Mouse (Mus musculus) intestine, embryonic 15.5 days (tissue): ENCODE measurements around the gene Usp30. TPM values are rescaled to one million over a fixed set of nuclear protein-coding genes. Genes with fewer than 3 reads are reported as not detected.
A peak's percentile ranks its signal among the peaks of the same experiment; 100 is the strongest.

Experiments used
- ATAC-seq: fragments of 200-750 bp; cut with Nextera tagmentation; 2 replicates; pipeline ENCODE4 v1.8.0; 2017; ENCODE audit warnings: moderate TSS enrichment, moderate library complexity
- H3K27ac ChIP-seq: fragments of 300-500 bp; sonication (generic); 2 replicates; pipeline ENCODE4 v1.5.1; 2015; ENCODE audit warnings: mild to moderate bottlenecking, inconsistent platforms
- H3K27me3 ChIP-seq: fragments of 300-500 bp; sonication (generic); replicated peaks from 2 replicates; pipeline ENCODE4 v1.6.1; 2015; ENCODE audit warnings: inconsistent platforms
- H3K36me3 ChIP-seq: fragments of 300-500 bp; sonication (generic); 2 replicates; pipeline ENCODE4 v1.6.1; 2015; ENCODE audit warnings: inconsistent platforms
- H3K4me1 ChIP-seq: fragments of 300-500 bp; sonication (generic); replicated peaks from 2 replicates; pipeline ENCODE4 v1.6.1; 2015; ENCODE audit warnings: inconsistent platforms
- H3K4me2 ChIP-seq: fragments of 300-500 bp; sonication (generic); replicated peaks from 2 replicates; pipeline ENCODE4 v1.6.1; 2015; ENCODE audit warnings: mild to moderate bottlenecking, inconsistent platforms
- H3K4me3 ChIP-seq: fragments of 300-500 bp; sonication (generic); replicated peaks from 2 replicates; pipeline ENCODE4 v1.5.1; 2015; ENCODE audit warnings: inconsistent platforms
- H3K9ac ChIP-seq: fragments of 300-500 bp; sonication (generic); 2 replicates; pipeline ENCODE4 v1.6.1; 2015; ENCODE audit warnings: inconsistent platforms
- H3K9me3 ChIP-seq: fragments of 300-500 bp; sonication (generic); 2 replicates; pipeline ENCODE4 v1.6.1; 2016; ENCODE audit warnings: inconsistent platforms
- WGBS: fragments of 180-500 bp; shearing (Covaris S2); methylation state at CpG from one replicate; pipeline ENCODE4 v1.1.7; 2015; 5-methylcytosine and 5-hydroxymethylcytosine counted together
- polyA plus RNA-seq: library from polyadenylated mRNA; unstranded; fragments of >200 nt; fragmentation: Nextera tagmentation; extraction: Ambion mirVana; gene quantifications from 2 replicates; pipeline ENCODE4 v1.2.1, GENCODE M21; 2015

Gene Usp30
- polyA plus RNA-seq, 1 experiment from 2014 or later, result 10.5 TPM

DNA sequence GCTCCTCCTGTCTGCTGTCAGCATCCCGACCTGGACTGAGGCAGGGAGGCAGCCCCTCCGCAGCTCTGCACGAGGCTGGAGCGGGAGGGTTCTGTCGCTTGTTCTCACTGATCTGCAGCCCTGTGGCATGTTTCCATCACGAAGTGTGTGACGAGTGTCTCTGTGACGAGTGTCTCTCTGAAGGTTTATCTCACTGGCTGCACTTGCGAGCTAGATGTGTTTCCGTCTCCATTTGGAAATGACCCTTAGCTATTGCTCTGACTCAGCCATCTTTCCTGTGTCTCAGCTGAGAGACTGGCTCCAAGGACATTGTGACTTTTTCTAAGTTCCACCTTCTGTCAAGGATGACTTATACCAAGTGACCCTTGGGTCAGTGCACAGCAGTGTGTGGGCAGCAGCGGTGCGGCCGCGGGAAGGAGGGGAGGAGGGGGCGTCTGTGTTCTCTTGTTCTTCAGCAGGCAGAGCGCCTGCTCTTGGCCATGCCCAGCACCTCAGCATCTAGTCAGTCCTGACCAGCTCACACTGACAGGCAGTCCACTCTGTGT is 41.2 kb downstream of the Usp30 start:
- H3K9ac ChIP-seq, result no peak overlapping the region
- H3K27me3 ChIP-seq, result no peaks in the 10 kb centered on the region
- no peak overlapping the region for H3K27ac ChIP-seq
- H3K36me3 ChIP-seq, result peaks cover 43% of the 10 kb centered on the region
- no peak overlapping the region for H3K4me2 ChIP-seq
- WGBS, result 82% methylated on average over 16 of the region's 16 CpGs
- no peaks in the 10 kb centered on the region for H3K9me3 ChIP-seq
- no peak overlapping the region for H3K4me3 ChIP-seq
- ATAC-seq, result no peak
- H3K4me1 ChIP-seq, result 0 out of 2 replicates have a peak, but pooled peaks cover 3% of the 10 kb centered on the region

GRCm38 (mm10) chr5:114113334-114113733 is 48.1 kb downstream of the Usp30 start:
- H3K27me3 ChIP-seq, result no peaks in the 10 kb centered on the region
- 82% methylated on average over 6 of the region's 6 CpGs for WGBS
- H3K9ac ChIP-seq, result no peak overlapping the region
- no peaks in the 10 kb centered on the region for H3K4me1 ChIP-seq
- no peak overlapping the region for H3K4me3 ChIP-seq
- peaks cover 40% of the 10 kb centered on the region for H3K36me3 ChIP-seq
- no peak for ATAC-seq
- H3K27ac ChIP-seq, result no peak overlapping the region
- no peaks in the 10 kb centered on the region for H3K9me3 ChIP-seq
- no peak overlapping the region for H3K4me2 ChIP-seq

DNA sequence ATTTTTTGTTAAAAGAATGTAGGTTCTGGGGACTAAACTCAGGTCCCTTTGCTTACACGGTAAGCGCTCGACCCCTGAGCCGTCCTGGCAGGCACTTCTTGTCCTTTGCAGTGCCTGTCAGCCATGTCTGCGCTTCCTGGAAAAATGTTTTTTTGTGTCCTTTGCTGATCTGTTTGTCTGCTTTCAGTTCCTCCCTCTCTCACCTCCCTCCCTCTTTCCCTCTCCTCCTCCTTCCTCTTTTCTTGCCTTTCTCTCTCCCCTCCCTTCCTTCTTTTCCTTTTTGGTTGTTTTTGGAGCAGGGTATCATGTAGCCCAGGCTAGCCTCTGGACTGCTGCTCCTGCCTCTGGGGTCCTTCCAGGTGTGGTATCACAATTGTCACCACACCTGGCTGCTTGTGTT is 49.8 kb downstream of the Usp30 start:
- Histone ChIP-seq H3K4me2 (no peak overlapping the region), H3K9me3 (no peaks in the 10 kb centered on the region), H3K4me1 (no peaks in the 10 kb centered on the region), H3K27me3 (no peaks in the 10 kb centered on the region), H3K4me3 (no peak overlapping the region), H3K9ac (no peak overlapping the region), H3K36me3 (peaks cover 29% of the 10 kb centered on the region), H3K27ac (no peak overlapping the region)
- 90% methylated on average over 5 of the region's 5 CpGs for WGBS
- no peak for ATAC-seq

- H3K27me3 ChIP-seq, result no peaks in the 10 kb centered on the region
- H3K4me1 ChIP-seq, result no peaks in the 10 kb centered on the region
- H3K36me3 ChIP-seq, result peaks cover 31% of the 10 kb centered on the region
- H3K27ac ChIP-seq, result no peak overlapping the region
- H3K4me2 ChIP-seq, result no peak overlapping the region
- H3K9ac ChIP-seq, result no peak overlapping the region
- no peak for ATAC-seq
- WGBS, result 79% methylated on average over 7 of the region's 7 CpGs
- H3K4me3 ChIP-seq, result no peak overlapping the region
- H3K9me3 ChIP-seq, result no peaks in the 10 kb centered on the region
These were observed 51.3 kb downstream of the Usp30 start for GRCm38 (mm10) chr5:114116586-114116985.

DNA sequence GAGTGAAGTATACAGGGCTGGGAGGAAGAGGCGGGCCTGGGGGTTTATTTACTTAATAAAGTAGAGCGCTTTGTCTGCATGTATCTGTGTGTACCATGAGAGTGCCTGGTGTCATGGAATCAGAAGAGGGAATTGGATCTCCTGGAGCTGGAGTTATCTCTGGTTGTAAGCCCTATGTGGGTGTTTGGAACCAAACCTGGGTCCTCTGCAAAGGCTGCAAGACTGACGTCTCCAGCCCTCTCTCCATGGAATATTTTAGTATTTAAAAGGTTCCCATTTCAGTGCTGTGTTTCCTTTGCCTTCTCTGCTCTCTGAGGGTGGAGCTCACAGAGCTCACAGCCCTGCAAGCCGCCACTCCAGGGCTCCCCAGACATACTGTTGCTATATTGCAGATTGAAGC is 54.5 kb downstream of the Usp30 start:
- no peak for ATAC-seq
- Histone ChIP-seq H3K27ac (no peak overlapping the region), H3K9ac (no peak overlapping the region), H3K9me3 (no peaks in the 10 kb centered on the region), H3K4me1 (no peaks in the 10 kb centered on the region), H3K4me3 (no peak overlapping the region), H3K4me2 (no peak overlapping the region), H3K27me3 (no peaks in the 10 kb centered on the region), H3K36me3 (peaks cover 45% of the 10 kb centered on the region)
- WGBS, result 86% methylated on average over 4 of the region's 4 CpGs

DNA sequence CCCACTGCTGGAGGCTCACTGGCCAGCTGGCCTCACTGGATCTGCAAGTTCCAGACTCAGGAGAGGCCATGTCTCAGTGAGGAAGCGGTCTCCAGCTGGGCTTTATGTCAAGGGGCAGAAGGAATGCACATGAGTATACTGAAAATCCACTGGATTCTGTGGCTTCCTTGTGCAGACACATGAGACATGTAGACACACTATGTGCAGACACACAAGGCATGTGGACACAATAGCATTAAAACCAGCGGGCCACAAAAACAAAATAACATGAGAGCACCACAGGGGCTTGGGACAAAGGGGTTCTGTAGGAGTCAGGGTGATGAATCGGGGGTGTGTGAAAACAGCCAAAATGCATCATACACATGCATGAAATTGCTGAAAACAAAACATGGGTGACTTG is 60.7 kb downstream of the Usp30 start:
- H3K36me3 ChIP-seq, result peaks cover 27% of the 10 kb centered on the region
- H3K4me1 ChIP-seq, result peaks cover 12% of the 10 kb centered on the region; the same call in 1 of the 2 replicates
- no peaks in the 10 kb centered on the region for H3K27me3 ChIP-seq
- no peak overlapping the region for H3K27ac ChIP-seq
- H3K4me3 ChIP-seq, result no peak overlapping the region
- no peak for ATAC-seq
- no peaks in the 10 kb centered on the region for H3K9me3 ChIP-seq
- H3K4me2 ChIP-seq, result no peak overlapping the region
- no peak overlapping the region for H3K9ac ChIP-seq
- WGBS, result 90% methylated on average over 3 of the region's 3 CpGs

DNA sequence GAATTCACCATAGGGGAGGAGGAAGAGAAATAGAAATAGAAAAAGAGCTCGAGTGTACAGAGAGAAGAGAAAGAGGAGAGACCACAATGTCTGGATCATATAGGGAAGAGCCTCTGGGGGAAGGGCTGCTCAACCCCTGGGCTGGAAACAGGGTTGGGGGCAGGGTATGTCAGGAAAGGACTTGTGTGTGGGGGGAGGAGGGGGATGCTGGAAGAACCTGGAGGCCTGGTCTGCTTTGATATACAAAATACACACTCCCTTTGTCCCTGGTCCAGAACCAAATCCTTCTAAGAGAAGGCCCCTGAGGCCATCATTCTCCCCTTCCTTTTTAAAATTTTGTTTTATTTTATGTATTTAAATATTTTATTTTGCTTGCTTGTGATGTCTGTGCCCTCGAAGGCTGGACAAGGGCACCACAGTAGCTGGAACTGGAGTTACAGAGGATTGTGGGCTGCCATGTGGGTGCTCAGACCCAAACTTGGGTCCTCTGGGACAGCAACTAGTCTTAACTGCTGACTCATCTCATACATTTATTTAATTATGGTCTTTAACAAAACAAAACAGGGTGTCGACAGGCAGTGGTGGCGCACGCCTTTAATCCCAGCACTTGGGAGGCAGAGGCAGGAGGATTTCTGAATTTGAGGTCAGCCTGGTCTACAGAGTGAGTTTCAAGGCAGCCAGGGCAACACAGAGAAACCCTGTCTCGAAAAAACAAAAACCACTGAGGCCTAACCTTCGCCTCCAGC is 61.4 kb downstream of the Usp30 start:
- peaks cover 16% of the 10 kb centered on the region; the same call in 1 of the 2 replicates for H3K4me1 ChIP-seq
- peak overlapping the region; percentile 98 for H3K4me2 ChIP-seq
- H3K9me3 ChIP-seq, result no peaks in the 10 kb centered on the region
- WGBS, result 85% methylated on average over 7 of the region's 7 CpGs
- H3K36me3 ChIP-seq, result peaks cover 21% of the 10 kb centered on the region
- H3K27ac ChIP-seq, result no peak overlapping the region
- no peak overlapping the region for H3K4me3 ChIP-seq
- ATAC-seq, result no peak
- no peaks in the 10 kb centered on the region for H3K27me3 ChIP-seq
- H3K9ac ChIP-seq, result 0 out of 2 replicates have a peak overlapping the region, but pooled peaks have one; percentile 78

DNA sequence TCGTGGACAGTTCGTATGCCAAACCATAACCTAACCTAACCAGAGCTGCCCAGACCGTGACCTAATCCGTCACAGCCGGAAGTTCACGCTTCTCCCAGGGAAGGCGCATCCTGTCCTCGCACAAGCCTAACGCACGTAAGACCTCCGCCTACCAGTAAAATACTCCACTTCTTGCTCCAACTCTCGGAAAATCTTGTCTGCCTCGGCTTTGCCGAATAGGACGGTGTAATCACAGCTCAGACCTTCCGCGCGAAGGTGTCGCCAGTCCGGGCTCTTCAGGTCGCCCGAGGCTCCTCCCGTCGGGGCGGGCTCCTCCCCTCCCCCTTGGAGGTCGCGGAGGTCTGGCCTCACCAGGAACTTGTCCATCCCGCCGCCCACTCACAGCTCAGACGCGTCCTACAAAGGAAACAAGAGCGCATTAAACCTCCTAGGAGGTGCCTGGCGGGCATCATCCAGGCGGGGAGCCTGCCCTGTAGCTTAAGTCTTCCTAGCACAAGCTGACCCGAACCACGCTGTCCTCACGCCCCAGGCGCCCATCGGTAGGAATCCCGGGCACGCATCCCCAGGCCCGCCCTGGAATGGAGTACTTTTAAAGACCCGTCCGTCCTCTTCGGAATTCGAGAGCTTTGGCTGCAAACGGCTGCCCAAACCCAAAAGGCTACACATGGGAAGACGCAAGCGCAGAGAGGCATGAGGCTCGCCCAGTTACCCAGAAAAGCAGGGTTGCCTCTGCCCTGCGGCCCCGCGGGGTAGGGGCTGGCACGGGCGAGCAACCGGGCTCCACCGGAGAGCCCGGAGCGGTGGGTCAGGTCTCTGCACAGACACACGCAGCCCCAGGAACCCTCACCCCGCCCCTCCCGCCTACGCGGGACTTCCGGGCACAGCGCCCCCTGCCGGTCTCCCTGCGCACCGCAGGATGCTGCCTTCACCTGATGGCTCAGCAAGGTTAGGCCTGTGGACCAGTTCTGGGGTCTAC is 62.4 kb downstream of the Usp30 start, which contains the start of gene Alkbh2:
Gene Alkbh2 (minus strand): TSS at position 845 of the 976 bp plus-strand sequence.
- H3K4me1 ChIP-seq, result peaks cover 22% of the 10 kb centered on the region; the same call in 1 of the 2 replicates
- peak; percentile 29 for ATAC-seq
- no peaks in the 10 kb centered on the region for H3K27me3 ChIP-seq
- WGBS, result under 1% methylated on average over 69 of the region's 69 CpGs
- H3K36me3 ChIP-seq, result peaks cover 13% of the 10 kb centered on the region; the same call in 1 of the 2 replicates
- H3K27ac ChIP-seq, result peak within 1 kb of the TSS; percentile 94
- H3K4me3 ChIP-seq, result peak within 1 kb of the TSS; percentile 75
- no peaks in the 10 kb centered on the region for H3K9me3 ChIP-seq
- H3K4me2 ChIP-seq, result peak within 1 kb of the TSS; percentile 98
- H3K9ac ChIP-seq, result peak within 1 kb of the TSS; percentile 78

DNA sequence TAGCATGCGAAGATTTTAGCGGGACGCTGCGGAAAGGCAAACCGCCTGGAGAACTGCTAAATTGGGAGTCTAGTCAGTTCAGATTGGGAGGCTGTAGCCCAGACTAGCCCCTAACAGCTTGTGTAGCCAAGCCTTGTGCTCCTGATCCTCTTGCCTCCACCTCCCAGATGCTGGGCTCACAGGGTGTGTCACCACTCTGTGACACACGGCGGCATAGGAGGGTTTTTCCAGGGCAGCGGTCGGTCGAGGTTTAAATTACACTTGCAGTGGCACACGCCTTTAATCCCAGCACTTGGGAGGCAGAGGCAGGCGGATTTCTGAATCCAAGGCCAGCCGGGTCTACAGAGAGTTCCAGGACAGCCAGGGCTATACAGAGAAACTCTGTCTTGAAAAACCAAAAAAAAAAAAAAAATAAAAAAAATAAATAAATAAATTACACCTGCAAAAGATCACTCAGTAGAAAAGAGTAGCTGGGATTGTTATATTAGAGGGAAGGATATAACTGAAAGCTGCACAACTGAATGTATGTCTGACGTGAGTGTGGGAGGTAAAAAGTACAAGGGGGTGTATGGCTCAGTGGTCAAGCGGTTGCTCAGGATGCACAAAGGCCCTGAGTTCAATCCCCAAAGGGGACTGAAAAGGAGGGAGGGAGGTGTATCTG is 64.4 kb downstream of the Usp30 start:
- WGBS, result 74% methylated on average over 15 of the region's 15 CpGs
- peak overlapping the region; percentile 97 for H3K4me2 ChIP-seq
- H3K27ac ChIP-seq, result no peak overlapping the region
- H3K4me3 ChIP-seq, result peak overlapping the region; percentile 74
- no peaks in the 10 kb centered on the region for H3K36me3 ChIP-seq
- H3K4me1 ChIP-seq, result peaks cover 37% of the 10 kb centered on the region
- H3K27me3 ChIP-seq, result no peaks in the 10 kb centered on the region
- peak overlapping the region; percentile 63; the same call in 1 of the 2 replicates for H3K9ac ChIP-seq
- no peak for ATAC-seq
- H3K9me3 ChIP-seq, result no peaks in the 10 kb centered on the region

- Histone ChIP-seq H3K4me1 (peaks cover 37% of the 10 kb centered on the region), H3K36me3 (no peaks in the 10 kb centered on the region), H3K4me3 (peak within 1 kb of the TSS; percentile 74), H3K27me3 (no peaks in the 10 kb centered on the region), H3K9ac (peak within 1 kb of the TSS; percentile 63), H3K9me3 (no peaks in the 10 kb centered on the region), H3K27ac (peak within 1 kb of the TSS; percentile 84), H3K4me2 (peak within 1 kb of the TSS; percentile 97)
- peak; percentile 63 for ATAC-seq
- under 1% methylated on average over 29 of the region's 29 CpGs for WGBS
These were observed 64.9 kb downstream of the Usp30 start, which contains the start of gene Ung for GRCm38 (mm10) chr5:114130211-114130605. Gene Ung (plus strand): TSS chr5:114130386.

GRCm38 (mm10) chr5:114130698-114131520 is 65.6 kb downstream of the Usp30 start:
- Histone ChIP-seq H3K4me2 (peak overlapping the region; percentile 97), H3K4me1 (peaks cover 37% of the 10 kb centered on the region), H3K36me3 (no peaks in the 10 kb centered on the region), H3K4me3 (peak overlapping the region; percentile 74), H3K9ac (peak overlapping the region; percentile 63), H3K27me3 (no peaks in the 10 kb centered on the region), H3K9me3 (no peaks in the 10 kb centered on the region), H3K27ac (peak overlapping the region; percentile 84)
- ATAC-seq, result peak; percentile 98
- under 1% methylated on average over 86 of the region's 87 CpGs for WGBS
